Mouse (Mus musculus) myocyte (in vitro differentiated cells): ENCODE measurements around the gene Gm5797.
"Not testable (repeated sequence)": the region's sequence is repeated elsewhere in the genome, so short reads cannot be mapped to it uniquely, and the experiment has no call there.

Experiments
- CEBPB ChIP-seq: IDR thresholded peaks from 2 replicates; pipeline ENCODE4 v1.6.1; 2011; ENCODE audit warnings: mild to moderate bottlenecking, moderate library complexity; ENCODE audit not compliant: poor library complexity, insufficient read depth, severe bottlenecking
- E2F4 ChIP-seq: IDR thresholded peaks from one replicate; pipeline ENCODE4 v1.6.1; 2011; ENCODE audit warnings: mild to moderate bottlenecking, control low read depth, moderate library complexity; ENCODE audit not compliant: insufficient read depth
- MAX ChIP-seq: IDR thresholded peaks from one replicate; pipeline ENCODE4 v1.6.1; 2011; ENCODE audit warnings: low read depth, mild to moderate bottlenecking, control low read depth
- MYOD1 ChIP-seq, 3 experiments: IDR thresholded peaks; one replicate each; pipeline ENCODE4 v1.6.1; 2011; ENCODE audit warnings: control low read depth in 2 of 3, low read depth in 2 of 3, mild to moderate bottlenecking in 2 of 3, moderate library complexity in 1 of 3; ENCODE audit not compliant: insufficient read length in 2 of 3, control insufficient read depth in 1 of 3
- POLR2A ChIP-seq: IDR thresholded peaks from one replicate; pipeline ENCODE4 v1.6.1; 2011; ENCODE audit warnings: low read depth, mild to moderate bottlenecking, control low read depth, moderate library complexity; ENCODE audit not compliant: insufficient read length
- POLR2AphosphoS2 ChIP-seq: IDR thresholded peaks from one replicate; pipeline ENCODE4 v1.6.1; 2011; ENCODE audit warnings: low read depth, control low read depth; ENCODE audit not compliant: insufficient read length
- SRF ChIP-seq: IDR thresholded peaks from one replicate; pipeline ENCODE4 v1.6.1; 2011; ENCODE audit warnings: low read depth; ENCODE audit not compliant: control insufficient read depth, insufficient read length
- TCF12 ChIP-seq: IDR thresholded peaks from one replicate; pipeline ENCODE4 v1.6.1; 2011; ENCODE audit warnings: mild to moderate bottlenecking, control low read depth; ENCODE audit not compliant: poor library complexity, insufficient read depth, severe bottlenecking
- USF1 ChIP-seq: IDR thresholded peaks from one replicate; pipeline ENCODE4 v1.6.1; 2011; ENCODE audit warnings: low read depth, mild to moderate bottlenecking, control low read depth, moderate library complexity

GRCm38 (mm10) chr14:7332295-7332694, at the start of gene Gm5797:
- not testable (repeated sequence) for TF ChIP-seq POLR2A; CEBPB; POLR2AphosphoS2; E2F4; MAX; MYOD1 (IDR thresholded peaks at IDR 0.05; ENCODE audit: control insufficient read depth in 1 of 3, insufficient read length in 2 of 3, low read depth in 2 of 3); TCF12; USF1; SRF
